Mouse (Mus musculus) adipocyte (in vitro differentiated cells): ENCODE measurements at regions not wholly inside any gene's neighbourhood (a gene's known extent, or its start where the extent isn't known, plus 50 kb on each side); places are given as distances from the start of the nearest gene placed in this dataset.
"Not testable (repeated sequence)": the region's sequence is repeated elsewhere in the genome, so short reads cannot be mapped to it uniquely, and the experiment has no call there.

Experiments used
- DNase-seq: peaks from one replicate; pipeline ENCODE4 v3.0.0-alpha.2; 2016; ENCODE audit warnings: low spot score

- no peak for DNase-seq
Observed at GRCm38 (mm10) chr5:74827944-74828343, 125.2 kb upstream of the Lnx1 start.

- no peak for DNase-seq
Observed at GRCm38 (mm10) chr5:74825517-74826254, 123.0 kb upstream of the Lnx1 start.

GRCm38 (mm10) chr5:74823719-74824118 lies 121.0 kb upstream of the Lnx1 start:
- no peak for DNase-seq

GRCm38 (mm10) chr5:74821969-74822368 lies 119.3 kb upstream of the Lnx1 start:
- no peak for DNase-seq

- peak; percentile 69 for DNase-seq
Observed at GRCm38 (mm10) chr5:74816523-74816922, 113.8 kb upstream of the Lnx1 start.

- DNase-seq, result peak; percentile 75
Observed at GRCm38 (mm10) chr5:74813396-74813795, 110.7 kb upstream of the Lnx1 start.

GRCm38 (mm10) chr5:74811046-74811445 lies 108.3 kb upstream of the Lnx1 start:
- DNase-seq, result no peak

GRCm38 (mm10) chr5:74807581-74808221 lies 105.0 kb upstream of the Lnx1 start:
- DNase-seq, result peak; percentile 67

GRCm38 (mm10) chr5:74801946-74802345 lies 99.2 kb upstream of the Lnx1 start:
- no peak for DNase-seq

GRCm38 (mm10) chr5:74800351-74800750 lies 97.6 kb upstream of the Lnx1 start:
- DNase-seq, result no peak

- DNase-seq, result peak; percentile 66
Observed at GRCm38 (mm10) chr5:74796421-74797067, 93.8 kb upstream of the Lnx1 start.

GRCm38 (mm10) chr5:74794726-74795125 lies 92.0 kb upstream of the Lnx1 start:
- DNase-seq, result peak; percentile 55

- DNase-seq, result peak; percentile 92
Observed at GRCm38 (mm10) chr5:74793431-74793830, 90.7 kb upstream of the Lnx1 start.

GRCm38 (mm10) chr5:74792936-74793335 lies 90.2 kb upstream of the Lnx1 start:
- peak; percentile 86 for DNase-seq

- DNase-seq, result peak; percentile 100
Observed at GRCm38 (mm10) chr5:74792301-74792700, 89.6 kb upstream of the Lnx1 start.

- not testable (repeated sequence) for DNase-seq
Observed at GRCm38 (mm10) chr5:74790501-74790900, 87.8 kb upstream of the Lnx1 start.

GRCm38 (mm10) chr5:74783906-74784305 lies 81.2 kb upstream of the Lnx1 start:
- peak; percentile 91 for DNase-seq

GRCm38 (mm10) chr5:74778076-74778465 lies 75.4 kb upstream of the Lnx1 start:
- no peak for DNase-seq

- no peak for DNase-seq
Observed at GRCm38 (mm10) chr5:74777381-74778075, 74.8 kb upstream of the Lnx1 start.

GRCm38 (mm10) chr5:74776081-74776480 lies 73.4 kb upstream of the Lnx1 start:
- no peak for DNase-seq

GRCm38 (mm10) chr5:74775596-74775995 lies 72.9 kb upstream of the Lnx1 start:
- no peak for DNase-seq
